Mouse (Mus musculus) adrenal gland, adult 2 months (tissue): ENCODE results near the gene Slc41a2. TPM values are rescaled to one million over a fixed set of nuclear protein-coding genes. Genes with fewer than 3 reads are reported as not detected.
"Not testable (repeated sequence)": the region's sequence is repeated elsewhere in the genome, so short reads cannot be mapped to it uniquely, and the experiment has no call there.

ENCODE experiments used
- DNase-seq: peaks from one replicate; pipeline ENCODE4 v3.0.0; 2021
- polyA plus RNA-seq: library from polyadenylated mRNA; depleted of rRNA; stranded (reverse); fragments of >200 nt; gene quantifications from 2 replicates; pipeline ENCODE4 v1.2.3, GENCODE M21; 2012
- total RNA-seq, 2 experiments: library from RNA; stranded (reverse); gene quantifications; 2 replicates each; pipeline ENCODE4 v1.2.3; 2021

Slc41a2 gene
- total and polyA plus RNA-seq, 3 experiments, result 0.95 to 14.7 (median 5.6) TPM

DNA sequence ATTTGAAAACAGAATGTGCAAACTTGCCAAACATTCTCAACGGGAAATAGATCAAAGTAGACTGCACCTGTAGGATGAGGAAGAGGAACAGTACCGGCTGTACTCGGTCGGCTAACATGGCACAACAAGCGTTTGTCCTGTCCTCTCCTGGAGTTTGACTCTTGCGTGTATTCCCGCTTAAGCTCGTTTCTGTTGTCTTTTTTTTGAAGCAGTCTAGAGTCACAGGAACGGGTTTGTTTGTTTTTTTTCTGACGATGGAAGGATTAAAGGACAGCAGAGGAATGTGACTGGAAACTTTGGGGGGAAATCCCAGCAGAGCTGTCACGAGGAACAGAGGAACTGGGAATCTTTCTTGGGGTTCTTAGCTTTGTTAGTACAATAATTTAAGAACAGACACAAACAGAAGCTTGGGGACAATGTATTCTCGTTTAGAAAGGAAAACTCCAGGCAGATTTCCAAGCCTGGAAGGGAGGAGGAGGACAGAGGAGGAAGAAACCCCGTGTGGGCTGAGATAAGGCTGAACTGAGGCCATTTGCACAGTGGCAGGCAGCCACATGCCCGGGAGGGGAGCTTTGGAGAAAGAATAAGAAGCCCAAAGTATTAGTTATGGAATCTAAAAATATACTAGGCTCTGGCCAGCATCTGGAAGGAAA is 16.1 kb upstream of the Slc41a2 start:
- no peak for DNase-seq

- not testable (repeated sequence) for DNase-seq
Measured at GRCm38 (mm10) chr10:83351779-83352178, 14.1 kb upstream of the Slc41a2 start.

GRCm38 (mm10) chr10:83350689-83351088 is 13.0 kb upstream of the Slc41a2 start:
- DNase-seq, result no peak

GRCm38 (mm10) chr10:83347494-83347893 is 9.8 kb upstream of the Slc41a2 start:
- DNase-seq, result no peak

- DNase-seq, result no peak
Measured at GRCm38 (mm10) chr10:83346359-83346736, 8.7 kb upstream of the Slc41a2 start.

- no peak for DNase-seq
Measured at GRCm38 (mm10) chr10:83345693-83346358, 8.1 kb upstream of the Slc41a2 start.

DNA sequence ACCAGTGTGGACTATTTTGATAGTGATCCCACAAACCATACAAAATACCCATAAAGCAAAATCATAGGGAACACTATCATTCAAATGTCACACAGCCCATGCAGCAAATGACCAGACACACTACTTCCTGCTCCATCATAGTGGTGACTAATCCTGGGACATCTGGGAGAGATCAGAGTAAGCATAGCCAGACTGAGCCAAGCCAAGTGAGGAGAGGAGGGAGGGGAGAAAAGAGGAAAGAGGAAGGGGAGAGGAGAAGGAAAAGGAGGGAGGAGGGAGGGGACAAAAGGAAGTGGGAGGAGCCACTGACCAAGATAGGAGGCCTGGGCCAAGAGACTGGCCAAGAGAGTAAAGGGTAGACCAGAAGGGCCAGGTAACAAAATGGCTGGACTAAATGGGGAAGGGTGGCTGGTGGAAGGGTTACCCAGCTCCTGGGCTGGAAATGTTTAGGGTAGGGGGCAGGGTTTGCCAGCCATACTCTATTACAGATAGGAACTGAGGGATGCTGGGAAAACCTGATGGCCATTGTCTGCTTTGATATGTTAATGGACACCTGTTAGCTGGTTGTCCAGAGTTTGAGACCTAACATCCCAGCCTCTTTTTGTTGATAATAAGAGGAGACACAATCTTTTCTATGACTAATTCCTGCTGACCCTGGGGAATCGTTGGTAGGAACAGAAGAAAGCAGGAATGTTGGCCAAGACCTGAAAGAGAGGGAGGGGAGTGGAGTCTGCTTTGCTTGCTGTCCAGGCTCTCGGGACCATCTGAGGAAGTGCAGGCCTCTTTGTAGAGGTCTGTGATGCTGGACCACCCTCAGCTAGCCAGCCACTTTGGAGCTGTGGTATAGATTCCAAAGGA is 6.4 kb upstream of the Slc41a2 start:
- no peak for DNase-seq

DNA sequence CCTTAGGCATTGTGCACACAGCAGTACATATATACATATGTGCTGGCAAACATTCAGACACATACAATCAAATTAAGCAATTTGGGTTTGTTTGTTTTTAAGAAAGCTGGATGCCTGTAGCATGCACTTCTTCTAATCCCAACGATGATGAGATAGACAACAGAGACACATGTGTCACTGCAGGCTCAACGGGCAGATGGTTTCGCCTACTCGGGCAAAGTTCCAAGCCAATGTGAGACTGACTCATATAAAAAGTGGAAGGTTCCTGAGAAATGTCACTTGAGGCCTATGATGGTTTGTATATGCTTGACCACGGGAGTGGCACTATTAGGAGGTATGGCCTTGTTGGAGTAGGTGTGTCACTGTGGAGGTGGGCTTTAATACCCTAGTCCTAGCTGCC is 5.5 kb upstream of the Slc41a2 start:
- DNase-seq, result peak; percentile 82

- no peak for DNase-seq
Measured at GRCm38 (mm10) chr10:83341226-83341625, 3.5 kb upstream of the Slc41a2 start.

- no peak for DNase-seq
Measured at GRCm38 (mm10) chr10:83337971-83338598, 403 bp upstream of the Slc41a2 start.

GRCm38 (mm10) chr10:83336336-83336735 is 1.3 kb downstream of the Slc41a2 start:
- no peak for DNase-seq

- no peak for DNase-seq
Measured at GRCm38 (mm10) chr10:83332581-83332980, 5.1 kb downstream of the Slc41a2 start.

- DNase-seq, result no peak
Measured at GRCm38 (mm10) chr10:83331811-83332210, 5.9 kb downstream of the Slc41a2 start.

- DNase-seq, result no peak
Measured at GRCm38 (mm10) chr10:83330336-83330735, 7.3 kb downstream of the Slc41a2 start.

DNA sequence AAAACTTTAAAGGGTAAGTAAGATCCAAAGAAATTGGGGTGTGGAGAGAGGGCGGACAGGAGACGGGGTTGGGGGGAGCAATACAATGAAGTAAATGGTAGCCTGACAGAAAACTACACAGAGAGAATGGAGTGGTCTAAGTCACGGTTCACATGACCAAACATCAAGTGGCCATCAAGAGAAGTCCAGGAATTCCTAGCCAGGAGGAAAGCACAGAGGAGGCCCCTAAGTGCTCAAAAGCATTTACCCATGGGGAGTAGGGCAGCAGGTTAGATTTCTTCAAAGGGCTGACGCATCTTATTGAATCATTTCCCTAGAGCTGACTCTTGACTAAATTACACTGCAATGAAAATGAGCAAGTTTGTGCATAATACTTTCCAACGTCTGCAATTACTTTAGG is 8.9 kb downstream of the Slc41a2 start:
- DNase-seq, result no peak

- DNase-seq, result no peak
Measured at GRCm38 (mm10) chr10:83326648-83327285, 10.9 kb downstream of the Slc41a2 start.

DNA sequence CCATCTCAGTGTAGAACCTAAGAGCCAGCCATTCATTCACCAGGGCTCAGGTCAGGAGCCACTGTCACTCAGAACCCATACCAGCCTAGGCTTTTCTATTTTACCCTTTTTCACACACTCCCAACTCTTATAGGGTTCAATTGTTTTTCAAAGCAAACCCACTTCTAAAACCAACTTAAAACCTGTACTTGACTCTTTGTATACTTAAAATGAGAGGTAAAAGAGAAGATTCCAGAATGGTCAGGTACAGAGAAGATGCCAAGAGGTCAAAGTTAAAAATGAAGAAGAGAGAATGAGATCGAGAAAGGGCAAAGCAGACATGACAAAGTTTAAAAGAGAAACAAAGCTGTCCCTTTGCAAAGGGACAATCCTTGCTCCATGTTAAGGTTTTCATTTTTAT is 11.8 kb downstream of the Slc41a2 start:
- DNase-seq, result no peak

- DNase-seq, result no peak
Measured at GRCm38 (mm10) chr10:83324871-83325270, 12.8 kb downstream of the Slc41a2 start.

DNA sequence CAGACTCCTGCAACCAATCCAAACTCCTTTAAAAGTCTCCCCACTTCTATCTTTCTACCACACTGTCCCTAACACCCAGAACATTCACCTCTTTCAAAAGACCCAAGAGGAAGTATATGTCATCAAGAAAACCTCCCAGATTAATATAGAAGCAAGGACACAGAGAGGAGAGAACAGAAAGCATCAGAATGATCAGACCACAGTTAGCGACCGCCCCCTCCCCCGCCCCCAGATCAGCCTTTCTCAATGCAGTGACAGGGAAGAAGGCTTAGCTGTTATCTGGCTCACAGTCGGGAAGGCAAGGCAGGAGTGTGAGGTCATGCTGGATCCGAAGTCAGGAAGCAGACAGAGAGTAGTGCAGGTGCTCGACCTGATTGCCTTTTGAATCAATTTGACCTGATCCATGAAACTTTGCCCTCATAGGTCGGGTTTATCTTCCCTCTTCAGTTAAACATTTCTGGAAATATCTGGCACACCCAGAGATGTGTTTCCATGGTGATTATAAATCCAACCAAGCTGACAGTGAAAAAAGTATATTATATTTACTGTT is 15.1 kb downstream of the Slc41a2 start:
- DNase-seq, result no peak

DNA sequence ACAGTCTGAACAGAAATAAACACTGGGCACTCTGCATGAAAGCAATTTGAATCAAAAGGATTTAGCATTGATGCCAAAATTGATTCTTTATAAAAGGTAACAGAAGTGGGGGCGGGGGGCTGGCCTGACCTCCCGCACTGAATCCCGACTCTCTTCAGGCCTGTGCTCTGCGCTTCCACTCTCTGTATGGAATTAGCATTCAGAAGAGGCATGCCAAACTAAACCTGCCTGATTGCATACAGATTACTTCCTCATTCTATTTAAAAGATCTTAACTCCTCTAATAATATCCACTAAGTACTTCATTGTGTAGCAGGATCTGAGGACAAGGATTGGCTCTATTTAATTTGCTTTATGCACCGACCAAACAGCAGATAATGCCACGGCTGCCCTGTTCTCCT is 16.2 kb downstream of the Slc41a2 start:
- no peak for DNase-seq

- DNase-seq, result peak; percentile 75
Measured at GRCm38 (mm10) chr10:83320870-83321269, 16.8 kb downstream of the Slc41a2 start.

- no peak for DNase-seq
Measured at GRCm38 (mm10) chr10:83320396-83320795, 17.3 kb downstream of the Slc41a2 start.
